Mouse (Mus musculus): ENCODE measurements at regions not wholly inside any gene's neighbourhood (a gene's known extent, or its start where the extent isn't known, plus 50 kb on each side); places are given as distances from the start of the nearest gene placed in this dataset.
A peak's percentile ranks its signal among the peaks of the same experiment; 100 is the strongest.

DNA sequence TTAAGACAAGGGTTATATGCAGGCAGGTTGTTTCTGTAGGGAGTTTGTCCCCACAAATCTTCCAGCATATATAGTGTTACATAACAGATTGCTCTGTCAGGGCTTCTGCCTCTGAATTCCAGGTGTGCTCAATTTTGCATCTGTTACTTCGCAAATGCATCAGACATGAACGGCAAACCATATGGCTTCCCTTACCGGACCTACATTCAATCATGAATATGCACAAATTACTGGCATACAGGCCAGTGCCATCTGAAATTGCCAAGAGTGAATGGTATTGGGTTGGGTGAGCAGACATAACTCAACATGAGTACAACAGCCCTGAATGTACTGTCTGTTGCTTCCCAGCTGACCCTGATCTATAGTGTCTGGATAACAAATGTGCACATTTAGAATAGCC is 929.4 kb downstream of the Diaph3 start:
- WGBS, result 98% methylated on average over 3 of the region's 3 CpGs
- TF ChIP-seq POLR2A (IDR thresholded peaks at IDR 0.05; ENCODE audit: insufficient read depth, low read depth, low read length) (no peak), CTCF (IDR thresholded peaks at IDR 0.05; ENCODE audit: insufficient read depth, low read depth, low read length) (no peak)
- no peak overlapping the region for H3K4me3 ChIP-seq (ENCODE audit: insufficient read depth, low read depth, low read length)
- no peak overlapping the region for H3K27ac ChIP-seq (ENCODE audit: insufficient read depth, low read depth, low read length)
- no peaks in the 10 kb centered on the region for H3K4me1 ChIP-seq (ENCODE audit: control insufficient read depth, insufficient read depth, low read length)

DNA sequence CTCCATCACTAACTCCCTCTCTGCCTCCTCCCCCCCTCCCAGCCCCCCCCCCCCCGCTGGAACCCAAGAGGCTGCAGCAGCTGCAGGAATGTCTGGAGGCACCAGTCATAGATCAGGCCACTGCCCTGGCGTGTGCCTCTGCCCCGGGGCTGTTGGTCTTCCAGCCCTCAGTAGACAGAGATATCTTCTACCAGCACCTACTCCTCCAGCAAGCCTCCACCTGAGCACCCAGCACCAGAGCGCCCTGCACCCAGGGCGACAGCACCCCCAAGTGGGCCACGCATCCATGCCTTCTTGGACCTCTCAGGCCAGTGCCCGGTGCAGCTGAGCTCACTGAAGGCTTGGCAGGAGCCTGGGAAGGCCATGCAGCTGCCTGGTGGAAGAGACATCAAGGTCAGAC is 936.5 kb downstream of the Diaph3 start:
- TF ChIP-seq POLR2A (IDR thresholded peaks at IDR 0.05; ENCODE audit: insufficient read depth, low read depth, low read length) (no peak), CTCF (IDR thresholded peaks at IDR 0.05; ENCODE audit: insufficient read depth, low read depth, low read length) (no peak)
- WGBS, result 80% methylated on average over 7 of the region's 7 CpGs
- no peak overlapping the region for H3K4me3 ChIP-seq (ENCODE audit: insufficient read depth, low read depth, low read length)
- H3K4me1 ChIP-seq (ENCODE audit: control insufficient read depth, insufficient read depth, low read length), result peaks cover 2% of the 10 kb centered on the region; the same call in 1 of the 2 replicates
- no peak overlapping the region for H3K27ac ChIP-seq (ENCODE audit: insufficient read depth, low read depth, low read length)

DNA sequence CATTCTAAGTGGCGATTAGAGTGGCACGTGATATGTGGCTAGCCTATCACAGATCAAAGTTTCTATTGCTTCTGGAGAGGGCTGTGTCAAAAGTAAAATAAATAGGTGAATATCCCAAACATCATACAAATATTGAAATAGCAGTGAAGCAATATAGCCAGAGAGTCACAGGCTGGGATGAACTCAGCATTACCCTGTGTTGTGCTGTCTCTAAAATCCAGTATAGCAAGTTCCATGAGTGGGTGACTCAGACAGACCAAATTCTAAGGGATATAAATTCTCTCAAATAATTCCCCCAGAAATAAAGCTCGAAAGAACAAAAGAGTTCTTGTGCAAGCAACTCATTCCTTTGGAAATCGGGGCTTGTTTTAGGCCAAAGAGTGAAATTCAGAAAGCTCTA is 943.2 kb downstream of the Diaph3 start:
- Histone ChIP-seq H3K4me1 (ENCODE audit: control insufficient read depth, insufficient read depth, low read length) (peaks cover 2% of the 10 kb centered on the region; the same call in 1 of the 2 replicates), H3K4me3 (ENCODE audit: insufficient read depth, low read depth, low read length) (no peak overlapping the region), H3K27ac (ENCODE audit: insufficient read depth, low read depth, low read length) (no peak overlapping the region)
- WGBS, result 70% methylated on average over 4 of the region's 4 CpGs
- TF ChIP-seq CTCF (IDR thresholded peaks at IDR 0.05; ENCODE audit: insufficient read depth, low read depth, low read length) (no peak), POLR2A (IDR thresholded peaks at IDR 0.05; ENCODE audit: insufficient read depth, low read depth, low read length) (no peak)

DNA sequence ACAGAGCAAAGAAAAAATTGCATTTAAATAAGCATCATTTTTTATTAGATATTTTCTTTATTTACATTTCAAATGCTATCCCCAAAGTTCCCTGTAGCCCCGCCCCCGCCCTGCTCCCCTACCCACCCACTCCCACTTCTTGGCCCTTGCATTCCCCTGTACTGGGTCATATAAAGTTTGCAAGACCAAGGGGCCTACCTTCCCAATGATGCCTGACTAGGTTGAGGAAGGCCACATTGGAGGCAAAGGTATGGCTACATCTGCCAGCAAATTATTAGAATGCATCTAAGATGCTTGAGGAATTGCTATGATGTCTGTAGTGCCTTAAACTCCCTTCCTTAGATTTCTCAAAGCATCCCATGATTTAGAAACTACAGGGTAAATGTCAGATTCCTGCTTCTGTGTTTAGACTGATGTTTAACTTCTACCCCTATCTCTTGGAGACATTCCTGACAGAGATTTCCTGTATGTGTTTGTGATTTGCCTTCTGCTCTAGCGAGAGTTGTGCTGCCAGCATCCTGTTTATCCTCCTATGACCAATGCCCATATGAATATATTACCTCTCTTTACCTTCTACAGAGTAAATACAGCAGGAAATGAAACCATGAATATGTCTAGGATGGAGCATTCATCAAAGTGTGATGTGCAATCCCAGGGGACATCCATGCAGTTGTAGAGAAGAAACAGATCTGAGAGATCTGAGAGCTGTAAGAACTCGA is 956.2 kb downstream of the Diaph3 start:
- H3K27ac ChIP-seq (ENCODE audit: insufficient read depth, low read depth, low read length), result no peak overlapping the region
- no peak for TF ChIP-seq CTCF (IDR thresholded peaks at IDR 0.05; ENCODE audit: insufficient read depth, low read depth, low read length)
- no peak for TF ChIP-seq POLR2A (IDR thresholded peaks at IDR 0.05; ENCODE audit: insufficient read depth, low read depth, low read length)
- no peaks in the 10 kb centered on the region for H3K4me1 ChIP-seq (ENCODE audit: control insufficient read depth, insufficient read depth, low read length)
- 87% methylated on average over 4 of the region's 4 CpGs for WGBS
- no peak overlapping the region for H3K4me3 ChIP-seq (ENCODE audit: insufficient read depth, low read depth, low read length)

DNA sequence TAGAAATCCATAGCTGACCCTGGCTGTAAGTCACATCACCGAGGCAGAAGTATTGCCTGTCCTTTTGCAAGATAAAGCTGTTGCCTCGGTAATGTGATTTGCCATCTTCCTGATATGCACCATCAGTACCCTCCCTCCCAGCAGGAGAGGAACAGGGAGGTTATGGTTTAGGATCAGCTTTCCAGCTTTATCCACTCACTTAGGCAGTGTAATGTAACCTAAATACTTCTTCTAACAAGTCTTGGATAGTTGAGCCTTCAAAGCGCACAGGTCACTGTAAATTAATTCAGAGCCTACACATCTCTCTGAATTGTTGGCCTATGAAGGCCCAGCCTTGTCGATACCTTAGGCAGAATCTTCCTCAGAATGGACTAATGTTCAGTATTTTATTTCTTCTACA is 962.5 kb downstream of the Diaph3 start:
- Histone ChIP-seq H3K4me3 (ENCODE audit: insufficient read depth, low read depth, low read length) (no peak overlapping the region), H3K27ac (ENCODE audit: insufficient read depth, low read depth, low read length) (no peak overlapping the region), H3K4me1 (ENCODE audit: control insufficient read depth, insufficient read depth, low read length) (no peaks in the 10 kb centered on the region)
- 89% methylated on average over 4 of the region's 4 CpGs for WGBS
- TF ChIP-seq POLR2A (IDR thresholded peaks at IDR 0.05; ENCODE audit: insufficient read depth, low read depth, low read length) (no peak), CTCF (IDR thresholded peaks at IDR 0.05; ENCODE audit: insufficient read depth, low read depth, low read length) (no peak)

DNA sequence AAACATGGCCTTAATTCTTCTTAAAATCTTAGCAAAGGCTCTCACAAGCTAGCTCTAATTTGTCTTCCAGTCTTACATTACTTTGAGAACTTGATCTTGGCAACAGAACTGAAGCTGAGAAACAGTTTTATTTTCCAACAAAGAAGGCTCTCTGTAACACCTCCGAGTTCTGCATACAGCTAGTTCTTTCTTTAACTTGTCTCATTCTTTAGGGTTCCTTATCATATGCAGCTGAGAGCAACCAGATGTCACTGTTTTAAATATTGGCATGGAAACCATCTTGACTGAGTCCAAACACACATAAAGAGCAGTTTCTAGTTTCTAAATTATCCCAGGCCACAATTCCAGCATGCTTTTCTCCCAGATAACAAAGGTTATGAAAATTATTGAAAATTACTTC is 969.9 kb downstream of the Diaph3 start:
- Histone ChIP-seq H3K4me3 (ENCODE audit: insufficient read depth, low read depth, low read length) (no peak overlapping the region), H3K27ac (ENCODE audit: insufficient read depth, low read depth, low read length) (no peak overlapping the region), H3K4me1 (ENCODE audit: control insufficient read depth, insufficient read depth, low read length) (no peaks in the 10 kb centered on the region)
- TF ChIP-seq POLR2A (IDR thresholded peaks at IDR 0.05; ENCODE audit: insufficient read depth, low read depth, low read length) (no peak), CTCF (IDR thresholded peaks at IDR 0.05; ENCODE audit: insufficient read depth, low read depth, low read length) (no peak)
- 24% methylated on average over 1 of the region's 1 CpGs for WGBS

DNA sequence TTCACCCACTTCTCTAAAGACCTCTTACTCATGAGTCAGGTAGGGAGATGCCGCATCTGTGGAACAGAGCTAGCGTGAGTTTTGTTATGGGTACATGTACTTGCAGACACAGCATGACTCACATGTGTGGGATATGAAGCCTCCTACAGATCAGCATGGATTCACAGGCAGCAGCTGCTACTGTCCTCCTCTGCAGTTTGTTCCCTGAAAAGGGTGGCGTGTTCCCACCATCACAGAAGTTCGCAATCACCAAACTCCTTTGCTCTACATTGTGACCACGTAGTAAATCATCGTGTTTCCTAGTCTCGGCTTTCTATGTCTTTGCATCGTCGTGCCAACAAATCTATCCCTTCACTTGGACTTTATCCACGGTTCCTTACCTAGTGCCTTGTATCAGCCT is 981.9 kb downstream of the Diaph3 start:
- Histone ChIP-seq H3K4me1 (ENCODE audit: control insufficient read depth, insufficient read depth, low read length) (no peaks in the 10 kb centered on the region), H3K27ac (ENCODE audit: insufficient read depth, low read depth, low read length) (peak overlapping the region; percentile 79), H3K4me3 (ENCODE audit: insufficient read depth, low read depth, low read length) (no peak overlapping the region)
- 54% methylated on average over 10 of the region's 10 CpGs for WGBS
- TF ChIP-seq POLR2A (IDR thresholded peaks at IDR 0.05; ENCODE audit: insufficient read depth, low read depth, low read length) (no peak), CTCF (IDR thresholded peaks at IDR 0.05; ENCODE audit: insufficient read depth, low read depth, low read length) (no peak)

DNA sequence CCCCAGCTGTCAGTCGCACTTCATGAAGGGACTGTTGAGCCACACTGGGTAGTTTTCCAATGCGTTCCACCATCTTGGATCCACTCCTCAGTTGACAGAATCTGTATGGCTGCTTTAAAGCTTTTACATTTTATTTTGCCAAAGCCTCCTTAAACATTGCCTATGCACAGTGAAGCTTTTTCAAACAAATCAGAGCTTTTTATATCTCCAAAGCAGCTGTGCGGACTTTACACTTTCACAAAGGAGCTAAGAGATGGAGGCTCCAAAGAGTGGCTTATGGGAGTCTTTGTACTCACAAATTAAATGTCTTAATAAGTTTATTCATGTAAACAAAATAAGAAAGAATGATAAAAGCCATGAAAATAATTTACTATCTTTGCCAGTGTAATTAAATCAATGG is 986.3 kb downstream of the Diaph3 start:
- Histone ChIP-seq H3K4me1 (ENCODE audit: control insufficient read depth, insufficient read depth, low read length) (no peaks in the 10 kb centered on the region), H3K4me3 (ENCODE audit: insufficient read depth, low read depth, low read length) (no peak overlapping the region), H3K27ac (ENCODE audit: insufficient read depth, low read depth, low read length) (no peak overlapping the region)
- TF ChIP-seq POLR2A (IDR thresholded peaks at IDR 0.05; ENCODE audit: insufficient read depth, low read depth, low read length) (no peak), CTCF (IDR thresholded peaks at IDR 0.05; ENCODE audit: insufficient read depth, low read depth, low read length) (no peak)
- WGBS, result 92% methylated on average over 3 of the region's 3 CpGs

DNA sequence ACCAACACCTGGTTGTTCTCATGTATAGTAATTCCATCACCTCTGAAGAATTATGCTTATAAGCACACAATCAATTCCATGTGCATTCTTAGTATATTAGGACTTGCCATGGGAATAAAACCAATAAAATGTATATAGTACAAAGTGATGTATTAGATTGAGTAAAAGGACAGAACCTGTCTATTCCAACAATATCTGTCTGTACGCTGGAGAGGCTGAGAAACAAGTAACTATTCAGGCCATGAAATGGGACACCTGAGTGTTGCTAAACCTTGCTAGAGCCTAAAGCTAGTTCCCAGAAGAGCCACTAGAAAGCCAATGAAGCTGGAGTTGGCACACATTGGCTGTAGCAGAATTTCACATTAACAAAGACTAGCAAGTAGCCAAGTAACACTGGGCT is 989.8 kb downstream of the Diaph3 start:
- Histone ChIP-seq H3K4me1 (ENCODE audit: control insufficient read depth, insufficient read depth, low read length) (no peaks in the 10 kb centered on the region), H3K4me3 (ENCODE audit: insufficient read depth, low read depth, low read length) (no peak overlapping the region), H3K27ac (ENCODE audit: insufficient read depth, low read depth, low read length) (no peak overlapping the region)
- WGBS, result 93% methylated on average over 1 of the region's 1 CpGs
- TF ChIP-seq CTCF (IDR thresholded peaks at IDR 0.05; ENCODE audit: insufficient read depth, low read depth, low read length) (no peak), POLR2A (IDR thresholded peaks at IDR 0.05; ENCODE audit: insufficient read depth, low read depth, low read length) (no peak)

Data from olfactory bulb, adult 2 months (tissue).